Comparison of ENCODE assay signal across 21 mouse cellular contexts in the genomic region with DNA sequence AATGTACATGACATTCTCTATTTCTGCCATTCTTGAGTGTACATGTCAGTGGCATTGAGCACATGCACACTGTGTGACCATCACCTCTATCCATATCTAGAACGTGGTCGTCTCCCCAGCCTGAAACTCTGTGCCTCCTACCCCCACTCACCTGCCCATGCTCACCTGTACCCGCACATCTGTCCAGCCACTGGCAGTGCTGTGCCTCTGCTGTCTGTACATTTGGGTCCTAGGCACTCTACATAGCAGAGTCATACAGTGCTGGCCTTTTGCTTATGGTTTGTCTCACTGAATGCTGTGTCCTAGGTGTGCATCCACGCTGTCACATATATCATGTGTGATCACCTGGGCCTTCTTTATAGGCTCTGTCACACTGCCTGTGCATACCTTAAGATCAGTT.
"Had no signal": no experiment of that assay in that cellular context is flagged by ENCODE, and none has a peak within 500 bp of the region (broad histone marks: within the 10 kb centered on the region; RNA-seq: fewer than 3 reads in every experiment).

No protein-coding gene starts in this region.

- ATAC-seq: liver, postnatal 0 days; midbrain, embryonic 16.5 days had no signal

- H3K27ac ChIP-seq: kidney, postnatal 0 days; liver, embryonic 14.5 days; macrophage had no signal

- H3K9me3 ChIP-seq: limb, embryonic 12.5 days; limb, embryonic 15.5 days; midbrain, embryonic 12.5 days had no signal

- H3K27me3 ChIP-seq: limb, embryonic 12.5 days; limb, embryonic 15.5 days; midbrain, embryonic 12.5 days had no signal

- H3K4me3 ChIP-seq: layer of hippocampus, adult 2 months; limb, embryonic 12.5 days; limb, embryonic 15.5 days; midbrain, embryonic 12.5 days; myocyte had no signal

- DNase-seq: kidney, adult 11 months; kidney, adult 9 months; kidney, postnatal 25 days; left cerebral cortex, postnatal 4 days; liver, postnatal 0 days; right cerebral cortex, postnatal 14 days; right cerebral cortex, postnatal 4 days; thymus, adult 2 months; thymus, postnatal 14 days; thymus, postnatal 4 days had no signal

- H3K36me3 ChIP-seq: limb, embryonic 12.5 days; limb, embryonic 15.5 days; midbrain, embryonic 12.5 days had no signal

- H3K4me1 ChIP-seq: midbrain, embryonic 12.5 days had no signal

- H3K9ac ChIP-seq: limb, embryonic 12.5 days; limb, embryonic 15.5 days; liver, embryonic 14.5 days; liver, postnatal 0 days; lung, embryonic 14.5 days; midbrain, embryonic 12.5 days had no signal

- H3K4me2 ChIP-seq: limb, embryonic 12.5 days; limb, embryonic 15.5 days; liver, embryonic 11.5 days; lung, embryonic 14.5 days; midbrain, embryonic 12.5 days had no signal
